ENCODE assay signal across 18 mouse cellular contexts in genomic region chr15:101132041-101132440, GRCm38 (mm10). TPM values are rescaled to one million over a fixed set of nuclear protein-coding genes. Genes with fewer than 3 reads are reported as not detected.
DNase-seq lines count a peak whose midpoint lies in the region; ATAC-seq and TF ChIP-seq lines count a peak whose summit lies in the region.
"Had no signal": no experiment of that assay in that cellular context is flagged by ENCODE, and none has a peak within 500 bp of the region (broad histone marks: within the 10 kb centered on the region; RNA-seq: fewer than 3 reads in every experiment).

No protein-coding gene starts in this region.

- intact Hi-C loops in left cerebral cortex, adult 2 months (cut with DNase I), result no loop called here

- no peaks in the 10 kb centered on the region for H3K36me3 ChIP-seq in embryonic facial prominence, embryonic 13.5 days
- H3K36me3 ChIP-seq in embryonic facial prominence, embryonic 10.5 days (replicated peaks), result peaks cover 2% of the 10 kb centered on the region
- H3K36me3 ChIP-seq in hindbrain, embryonic 13.5 days, result no peaks in the 10 kb centered on the region
- no peaks in the 10 kb centered on the region for H3K36me3 ChIP-seq in hindbrain, embryonic 14.5 days (replicated peaks; ENCODE audit: control insufficient read depth, insufficient read depth)
- H3K36me3 ChIP-seq: liver, embryonic 13.5 days; midbrain, embryonic 10.5 days had no signal

- TF ChIP-seq CTCF in left cerebral cortex, adult 2 months (IDR thresholded peaks at IDR 0.05), result no peak

- 68% methylated on average over 6 of the region's 6 CpGs for WGBS in embryonic facial prominence, embryonic 13.5 days
- 76% methylated on average over 6 of the region's 6 CpGs for WGBS in embryonic facial prominence, embryonic 10.5 days
- 47% methylated on average over 6 of the region's 6 CpGs for WGBS in hindbrain, embryonic 13.5 days
- WGBS in hindbrain, embryonic 14.5 days, result 36% methylated on average over 6 of the region's 6 CpGs

- no peak overlapping the region for H3K27ac ChIP-seq in embryonic facial prominence, embryonic 13.5 days
- H3K27ac ChIP-seq in embryonic facial prominence, embryonic 10.5 days (replicated peaks), result no peak overlapping the region
- H3K27ac ChIP-seq in hindbrain, embryonic 13.5 days, result no peak overlapping the region
- H3K27ac ChIP-seq in hindbrain, embryonic 14.5 days, result no peak overlapping the region
- no peak overlapping the region for H3K27ac ChIP-seq in left cerebral cortex, adult 2 months
- H3K27ac ChIP-seq: liver, embryonic 13.5 days had no signal

- peaks cover 59% of the 10 kb centered on the region for H3K4me1 ChIP-seq in embryonic facial prominence, embryonic 13.5 days
- H3K4me1 ChIP-seq in embryonic facial prominence, embryonic 10.5 days, result peaks cover 79% of the 10 kb centered on the region
- H3K4me1 ChIP-seq in hindbrain, embryonic 13.5 days (replicated peaks), result peaks cover 36% of the 10 kb centered on the region
- peaks cover 3% of the 10 kb centered on the region; the same call in 1 of the 2 replicates for H3K4me1 ChIP-seq in hindbrain, embryonic 14.5 days (replicated peaks; ENCODE audit: control insufficient read depth, insufficient read depth, low read length)

- H3K9me3 ChIP-seq in embryonic facial prominence, embryonic 13.5 days, result no peaks in the 10 kb centered on the region
- no peaks in the 10 kb centered on the region for H3K9me3 ChIP-seq in embryonic facial prominence, embryonic 10.5 days
- no peaks in the 10 kb centered on the region for H3K9me3 ChIP-seq in hindbrain, embryonic 13.5 days
- H3K9me3 ChIP-seq in hindbrain, embryonic 14.5 days (ENCODE audit: control insufficient read depth, low read length), result no peaks in the 10 kb centered on the region
- H3K9me3 ChIP-seq: liver, embryonic 13.5 days; midbrain, embryonic 10.5 days had no signal

- H3K27me3 ChIP-seq in embryonic facial prominence, embryonic 13.5 days, result peaks cover 28% of the 10 kb centered on the region
- peaks cover 47% of the 10 kb centered on the region for H3K27me3 ChIP-seq in embryonic facial prominence, embryonic 10.5 days (replicated peaks; ENCODE audit: low read depth, poor library complexity, severe bottlenecking)
- H3K27me3 ChIP-seq in hindbrain, embryonic 13.5 days, result peaks cover 46% of the 10 kb centered on the region
- peaks cover 37% of the 10 kb centered on the region for H3K27me3 ChIP-seq in hindbrain, embryonic 14.5 days (ENCODE audit: control insufficient read depth, insufficient read depth, low read length)

- ATAC-seq in embryonic facial prominence, embryonic 13.5 days (ENCODE audit: insufficient number of reproducible peaks, insufficient read depth, low FRiP score, low TSS enrichment, low read depth), result no peak
- no peak for ATAC-seq in hindbrain, embryonic 13.5 days (ENCODE audit: low FRiP score)
- ATAC-seq in hindbrain, embryonic 14.5 days (ENCODE audit: low FRiP score), result no peak

- no peak overlapping the region for H3K9ac ChIP-seq in embryonic facial prominence, embryonic 13.5 days
- H3K9ac ChIP-seq in hindbrain, embryonic 13.5 days, result no peak overlapping the region
- H3K9ac ChIP-seq in hindbrain, embryonic 14.5 days, result no peak overlapping the region
- H3K9ac ChIP-seq: liver, embryonic 13.5 days had no signal

- DNase-seq in embryonic facial prominence, embryonic 10.5 days (ENCODE audit: low spot score), result no peak
- no peak for DNase-seq in hindbrain, embryonic 14.5 days (ENCODE audit: low spot score)
- DNase-seq in left cerebral cortex, adult 2 months (ENCODE audit: extremely low spot score in 1 of 2, low spot score in 2 of 2), result no peak
- DNase-seq in left cerebral cortex, adult 18-20 months (ENCODE audit: low spot score in 2 of 2), result no peak
- peak; percentile 57 for DNase-seq in lung, postnatal 14 days
- DNase-seq in thymus, postnatal 0 days (ENCODE audit: low spot score), result no peak
- DNase-seq: cerebellum, adult 8-10 months; liver, embryonic 13.5 days; retina, postnatal 1 day; thymus, adult 2 months had no signal

- H3K4me2 ChIP-seq in embryonic facial prominence, embryonic 13.5 days, result peak overlapping the region; percentile 26; the same call in 1 of the 2 replicates
- H3K4me2 ChIP-seq in hindbrain, embryonic 13.5 days, result peak overlapping the region; percentile 22; the same call in 1 of the 2 replicates
- H3K4me2 ChIP-seq in hindbrain, embryonic 14.5 days (replicated peaks), result no peak overlapping the region
- H3K4me2 ChIP-seq: liver, embryonic 13.5 days had no signal

- H3K4me3 ChIP-seq in embryonic facial prominence, embryonic 13.5 days, result no peak overlapping the region
- no peak overlapping the region for H3K4me3 ChIP-seq in embryonic facial prominence, embryonic 10.5 days
- H3K4me3 ChIP-seq in hindbrain, embryonic 13.5 days, result no peak overlapping the region
- H3K4me3 ChIP-seq in hindbrain, embryonic 14.5 days (replicated peaks; ENCODE audit: low read length), result no peak overlapping the region
- H3K4me3 ChIP-seq in left cerebral cortex, adult 2 months, result peak overlapping the region; percentile 15; the same call in 1 of the 2 replicates
- H3K4me3 ChIP-seq: liver, embryonic 13.5 days; midbrain, embryonic 10.5 days; myocyte had no signal

RNA-seq across cellular contexts. Expression of gene Acvrl1, which starts 3.7 kb away (rescaled TPM):
- 9.9 and 10.1 TPM in 2 replicates for polyA plus RNA-seq in embryonic facial prominence, embryonic 13.5 days (2015; fragmentation: Nextera tagmentation; extraction: Ambion mirVana)
- 10.3 and 10.6 TPM in 2 replicates for polyA plus RNA-seq in embryonic facial prominence, embryonic 10.5 days (2016; fragmentation: Nextera tagmentation; extraction: Ambion mirVana)
- 7.9 and 8.6 TPM in 2 replicates for polyA plus RNA-seq in hindbrain, embryonic 13.5 days (2015; fragmentation: Nextera tagmentation; extraction: Ambion mirVana)
- 5.7 and 6.2 TPM in 2 replicates for polyA plus RNA-seq in hindbrain, embryonic 14.5 days (2014; fragmentation: Nextera tagmentation; extraction: Ambion mirVana)
- 10 to 100 TPM; 13.8 to 15.1 TPM for total RNA-seq in left cerebral cortex, adult 2 months (2021)
- 10 to 100 TPM; 12.1 to 14.2 TPM for total RNA-seq in left cerebral cortex, adult 18-20 months (2021)
- polyA plus RNA-seq in thymus, postnatal 0 days (2015; fragmentation: Nextera tagmentation; extraction: Ambion mirVana), result 5.8 and 6.5 TPM in 2 replicates

RNA-seq across cellular contexts. Expression of gene Ankrd33, which starts 16.5 kb away (rescaled TPM):
- not detected in 2 replicates for polyA plus RNA-seq in embryonic facial prominence, embryonic 13.5 days (2015; fragmentation: Nextera tagmentation; extraction: Ambion mirVana)
- 0.10 TPM in 1 of 2 replicates, not detected in the other for polyA plus RNA-seq in embryonic facial prominence, embryonic 10.5 days (2016; fragmentation: Nextera tagmentation; extraction: Ambion mirVana)
- not detected in 2 replicates for polyA plus RNA-seq in hindbrain, embryonic 13.5 days (2015; fragmentation: Nextera tagmentation; extraction: Ambion mirVana)
- not detected in 2 replicates for polyA plus RNA-seq in hindbrain, embryonic 14.5 days (2014; fragmentation: Nextera tagmentation; extraction: Ambion mirVana)
- total RNA-seq in left cerebral cortex, adult 2 months (2021), result not detected
- total RNA-seq in left cerebral cortex, adult 18-20 months (2021), result not detected
- not detected in 2 replicates for polyA plus RNA-seq in thymus, postnatal 0 days (2015; fragmentation: Nextera tagmentation; extraction: Ambion mirVana)
- total RNA-seq: hematopoietic stem cell, adult 5-6 weeks; left cerebral cortex, postnatal 25 days had no signal
- polyA plus RNA-seq: brain, embryonic 14.5 days; frontal cortex, adult 2 months; liver, embryonic 13.5 days; midbrain, embryonic 10.5 days; myocyte; thymus, adult 2 months had no signal

RNA-seq across cellular contexts. Expression of gene Acvr1b, which starts 41.8 kb away (rescaled TPM):
- polyA plus RNA-seq in embryonic facial prominence, embryonic 13.5 days (2015; fragmentation: Nextera tagmentation; extraction: Ambion mirVana), result 8.0 TPM in 2 replicates
- polyA plus RNA-seq in embryonic facial prominence, embryonic 10.5 days (2016; fragmentation: Nextera tagmentation; extraction: Ambion mirVana), result 5.5 and 6.2 TPM in 2 replicates
- polyA plus RNA-seq in hindbrain, embryonic 13.5 days (2015; fragmentation: Nextera tagmentation; extraction: Ambion mirVana), result 19.6 and 20.5 TPM in 2 replicates
- polyA plus RNA-seq in hindbrain, embryonic 14.5 days (2014; fragmentation: Nextera tagmentation; extraction: Ambion mirVana), result 30.0 and 35.7 TPM in 2 replicates
- total RNA-seq in left cerebral cortex, adult 2 months (2021), result 100 to 1,000 TPM; 102 to 114 TPM
- total RNA-seq in left cerebral cortex, adult 18-20 months (2021), result 100 to 1,000 TPM; 102 to 112 TPM
- 3.9 and 4.6 TPM in 2 replicates for polyA plus RNA-seq in thymus, postnatal 0 days (2015; fragmentation: Nextera tagmentation; extraction: Ambion mirVana)

RNA-seq across cellular contexts. Expression of gene Fignl2, which starts 53.7 kb away (rescaled TPM):
- polyA plus RNA-seq in embryonic facial prominence, embryonic 13.5 days (2015; fragmentation: Nextera tagmentation; extraction: Ambion mirVana), result 0.21 and 0.28 TPM in 2 replicates
- 1.2 and 1.7 TPM in 2 replicates for polyA plus RNA-seq in embryonic facial prominence, embryonic 10.5 days (2016; fragmentation: Nextera tagmentation; extraction: Ambion mirVana)
- 0.16 and 0.23 TPM in 2 replicates for polyA plus RNA-seq in hindbrain, embryonic 13.5 days (2015; fragmentation: Nextera tagmentation; extraction: Ambion mirVana)
- polyA plus RNA-seq in hindbrain, embryonic 14.5 days (2014; fragmentation: Nextera tagmentation; extraction: Ambion mirVana), result 0.16 and 0.17 TPM in 2 replicates
- total RNA-seq in left cerebral cortex, adult 2 months (2021), result 1 to 10 TPM; 1.2 to 1.4 TPM
- 1 to 10 TPM; 1.3 to 1.4 TPM for total RNA-seq in left cerebral cortex, adult 18-20 months (2021)
- 0.04 TPM in 2 replicates for polyA plus RNA-seq in thymus, postnatal 0 days (2015; fragmentation: Nextera tagmentation; extraction: Ambion mirVana)
- total RNA-seq: hematopoietic stem cell, adult 5-6 weeks had no signal
